Mouse (Mus musculus): Measurements from ENCODE around the gene Sh3d19. TPM values are rescaled to one million over a fixed set of nuclear protein-coding genes. Genes with fewer than 3 reads are reported as not detected.

The Sh3d19 gene
- polyA plus RNA-seq, 1 experiment from 2014 or later, result 12.1 TPM

DNA sequence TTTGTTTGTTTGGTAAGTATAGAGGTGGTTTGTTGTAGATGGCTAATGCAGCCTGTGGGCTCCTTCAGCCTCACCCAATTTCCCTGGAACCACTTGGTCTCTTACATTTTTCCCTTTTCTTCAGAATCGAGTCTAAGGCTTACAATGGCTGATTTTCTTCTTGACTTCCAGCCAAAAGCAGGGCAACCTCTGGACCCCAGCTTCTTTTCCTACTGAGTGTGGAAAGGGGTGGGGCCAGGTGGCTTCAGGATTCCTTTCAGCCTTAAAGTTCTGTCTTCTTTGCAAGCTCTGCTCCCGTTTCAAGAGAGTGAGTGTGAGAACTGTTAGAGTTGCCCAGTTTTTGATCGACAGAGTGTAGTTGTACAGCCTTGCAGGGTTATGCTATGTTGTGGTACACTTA, 40.9 kb downstream of the Sh3d19 start:
- ATAC-seq (ENCODE audit: low FRiP score) (no peak), DNase-seq (ENCODE audit: low spot score) (no peak)
- no peak overlapping the region for H3K4me3 ChIP-seq (ENCODE audit: low read depth, low read length)
- no peak overlapping the region for H3K9ac ChIP-seq (ENCODE audit: low read depth, low read length)
- H3K27ac ChIP-seq (ENCODE audit: low read depth, low read length), result no peak overlapping the region
- no peak overlapping the region for H3K4me2 ChIP-seq (replicated peaks; ENCODE audit: low read depth, low read length)
- no peaks in the 10 kb centered on the region for H3K36me3 ChIP-seq (ENCODE audit: control insufficient read depth, insufficient read depth, low read length)
- no peaks in the 10 kb centered on the region for H3K4me1 ChIP-seq (replicated peaks; ENCODE audit: control insufficient read depth, insufficient read depth, low read length)
- WGBS, result 72% methylated on average over 3 of the region's 3 CpGs
- no peaks in the 10 kb centered on the region for H3K9me3 ChIP-seq (ENCODE audit: control insufficient read depth, low read length)
- H3K27me3 ChIP-seq (ENCODE audit: control insufficient read depth, insufficient read depth, low read length), result no peaks in the 10 kb centered on the region

DNA sequence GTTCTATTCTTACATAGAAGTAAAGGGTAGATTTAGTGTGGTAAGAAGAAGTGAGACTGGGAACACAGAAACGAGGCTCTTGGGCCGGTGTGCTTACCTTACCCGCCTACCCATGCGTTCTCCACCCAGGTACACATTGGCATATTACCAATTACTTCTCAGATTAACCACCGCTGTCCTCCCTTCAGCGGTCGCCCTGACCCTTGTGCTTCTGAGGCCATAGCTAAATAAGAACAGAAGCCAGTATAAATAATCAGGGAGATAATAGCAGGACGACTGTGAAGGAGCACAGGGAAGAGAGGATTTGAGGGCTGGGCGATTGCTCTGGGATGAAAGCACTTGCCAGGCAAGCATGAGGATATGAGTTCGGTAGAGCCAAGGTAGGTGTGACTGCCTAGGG, 42.9 kb downstream of the Sh3d19 start:
- H3K9ac ChIP-seq (ENCODE audit: low read depth, low read length), result no peak overlapping the region
- no peaks in the 10 kb centered on the region for H3K4me1 ChIP-seq (replicated peaks; ENCODE audit: control insufficient read depth, insufficient read depth, low read length)
- 92% methylated on average over 10 of the region's 10 CpGs for WGBS
- no peak overlapping the region for H3K4me3 ChIP-seq (ENCODE audit: low read depth, low read length)
- H3K27ac ChIP-seq (ENCODE audit: low read depth, low read length), result no peak overlapping the region
- no peaks in the 10 kb centered on the region for H3K36me3 ChIP-seq (ENCODE audit: control insufficient read depth, insufficient read depth, low read length)
- no peak for ATAC-seq (ENCODE audit: low FRiP score)
- H3K4me2 ChIP-seq (replicated peaks; ENCODE audit: low read depth, low read length), result no peak overlapping the region
- H3K9me3 ChIP-seq (ENCODE audit: control insufficient read depth, low read length), result no peaks in the 10 kb centered on the region
- DNase-seq (ENCODE audit: low spot score), result no peak
- H3K27me3 ChIP-seq (ENCODE audit: control insufficient read depth, insufficient read depth, low read length), result no peaks in the 10 kb centered on the region

DNA sequence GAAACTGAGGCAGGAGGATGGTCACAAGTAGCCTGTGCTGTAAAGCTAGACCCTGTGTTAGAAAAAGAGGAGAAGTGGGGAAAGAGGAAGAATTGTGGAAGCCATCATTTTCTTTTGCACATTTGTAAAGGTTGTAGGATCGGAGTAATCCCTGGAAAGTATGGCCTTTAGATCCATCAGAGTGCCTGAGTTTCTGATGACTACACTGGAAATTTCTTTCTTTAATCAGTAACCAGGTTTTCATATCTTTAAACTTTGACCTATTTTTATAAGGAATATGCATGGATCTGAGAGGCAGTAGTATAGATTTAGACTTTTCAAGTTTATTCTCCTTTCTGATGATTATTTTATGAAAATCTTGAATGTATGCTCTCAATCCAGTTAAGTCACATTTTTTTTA, 46.1 kb downstream of the Sh3d19 start:
- no peaks in the 10 kb centered on the region for H3K9me3 ChIP-seq (ENCODE audit: control insufficient read depth, low read length)
- H3K4me2 ChIP-seq (replicated peaks; ENCODE audit: low read depth, low read length), result no peak overlapping the region
- DNase-seq (ENCODE audit: low spot score), result no peak
- H3K4me3 ChIP-seq (ENCODE audit: low read depth, low read length), result no peak overlapping the region
- no peak for ATAC-seq (ENCODE audit: low FRiP score)
- no peaks in the 10 kb centered on the region for H3K27me3 ChIP-seq (ENCODE audit: control insufficient read depth, insufficient read depth, low read length)
- no peak overlapping the region for H3K27ac ChIP-seq (ENCODE audit: low read depth, low read length)
- no peaks in the 10 kb centered on the region for H3K36me3 ChIP-seq (ENCODE audit: control insufficient read depth, insufficient read depth, low read length)
- H3K4me1 ChIP-seq (replicated peaks; ENCODE audit: control insufficient read depth, insufficient read depth, low read length), result no peaks in the 10 kb centered on the region
- H3K9ac ChIP-seq (ENCODE audit: low read depth, low read length), result no peak overlapping the region
- WGBS, result 94% methylated on average over 1 of the region's 1 CpGs

DNA sequence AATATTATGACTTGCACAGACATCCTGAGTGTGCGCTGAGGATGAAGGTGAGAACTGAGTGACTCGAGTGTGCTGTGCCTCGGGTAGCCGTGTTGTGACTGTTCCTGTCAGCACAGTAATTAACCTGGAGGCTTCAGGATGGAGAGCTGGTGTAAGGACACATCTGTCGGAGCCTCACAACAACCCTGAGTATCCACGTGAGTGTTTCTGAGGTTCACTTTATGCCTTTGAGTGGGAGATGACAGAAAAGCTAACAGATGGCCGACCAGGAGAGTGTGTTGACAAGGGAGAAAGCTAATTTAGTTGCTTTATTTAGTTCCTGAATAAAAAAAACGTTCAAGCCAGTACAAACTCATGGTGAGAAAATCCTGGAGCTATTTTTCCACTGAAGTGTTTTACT, 46.6 kb downstream of the Sh3d19 start:
- Histone ChIP-seq H3K27ac (ENCODE audit: low read depth, low read length) (no peak overlapping the region), H3K36me3 (ENCODE audit: control insufficient read depth, insufficient read depth, low read length) (no peaks in the 10 kb centered on the region), H3K4me3 (ENCODE audit: low read depth, low read length) (no peak overlapping the region), H3K4me2 (replicated peaks; ENCODE audit: low read depth, low read length) (no peak overlapping the region), H3K4me1 (replicated peaks; ENCODE audit: control insufficient read depth, insufficient read depth, low read length) (no peaks in the 10 kb centered on the region), H3K9ac (ENCODE audit: low read depth, low read length) (no peak overlapping the region), H3K9me3 (ENCODE audit: control insufficient read depth, low read length) (no peaks in the 10 kb centered on the region), H3K27me3 (ENCODE audit: control insufficient read depth, insufficient read depth, low read length) (no peaks in the 10 kb centered on the region)
- no peak for DNase-seq (ENCODE audit: low spot score)
- WGBS, result 77% methylated on average over 8 of the region's 8 CpGs
- ATAC-seq (ENCODE audit: low FRiP score), result no peak

DNA sequence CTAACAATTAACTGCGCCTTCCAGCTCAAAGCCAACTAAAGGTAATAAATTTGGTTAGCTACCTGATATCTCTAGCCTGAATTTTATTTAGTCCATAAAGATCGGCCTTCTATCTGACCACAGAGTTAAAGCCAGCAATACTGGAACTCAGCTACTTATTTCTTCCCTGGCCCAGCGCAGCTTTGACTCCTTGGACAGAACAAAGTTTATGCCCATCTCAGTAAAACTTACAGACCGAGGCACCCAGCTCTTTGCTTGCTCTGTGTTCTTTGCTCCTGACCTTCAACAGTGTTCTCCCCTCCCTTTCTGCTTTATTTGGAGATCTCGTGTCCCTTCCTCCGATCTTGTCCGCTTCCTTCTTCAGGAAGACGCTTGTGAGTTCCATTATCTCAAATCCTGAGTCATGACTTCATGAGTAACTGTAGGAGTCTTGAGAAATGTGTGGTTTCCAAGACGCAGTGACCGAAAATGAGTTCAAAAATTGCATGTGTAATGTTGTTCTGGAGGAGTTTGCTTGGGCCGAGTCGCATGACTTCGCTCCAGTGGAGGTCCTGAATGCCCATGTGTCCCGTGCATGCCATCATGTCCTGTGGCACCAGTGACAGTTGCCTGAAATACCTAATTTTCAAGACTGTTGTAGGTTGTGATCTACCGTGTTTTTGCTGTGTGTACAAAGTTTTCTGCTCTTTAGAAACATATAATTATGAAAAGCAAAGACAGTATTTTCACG, 50.2 kb downstream of the Sh3d19 start:
- H3K4me1 ChIP-seq (replicated peaks; ENCODE audit: control insufficient read depth, insufficient read depth, low read length), result no peaks in the 10 kb centered on the region
- H3K27me3 ChIP-seq (ENCODE audit: control insufficient read depth, insufficient read depth, low read length), result no peaks in the 10 kb centered on the region
- ATAC-seq (ENCODE audit: low FRiP score), result no peak
- H3K4me3 ChIP-seq (ENCODE audit: low read depth, low read length), result no peak overlapping the region
- no peak for DNase-seq (ENCODE audit: low spot score)
- no peaks in the 10 kb centered on the region for H3K9me3 ChIP-seq (ENCODE audit: control insufficient read depth, low read length)
- no peak overlapping the region for H3K27ac ChIP-seq (ENCODE audit: low read depth, low read length)
- H3K9ac ChIP-seq (ENCODE audit: low read depth, low read length), result no peak overlapping the region
- WGBS, result 91% methylated on average over 16 of the region's 16 CpGs
- H3K4me2 ChIP-seq (replicated peaks; ENCODE audit: low read depth, low read length), result no peak overlapping the region
- no peaks in the 10 kb centered on the region for H3K36me3 ChIP-seq (ENCODE audit: control insufficient read depth, insufficient read depth, low read length)

DNA sequence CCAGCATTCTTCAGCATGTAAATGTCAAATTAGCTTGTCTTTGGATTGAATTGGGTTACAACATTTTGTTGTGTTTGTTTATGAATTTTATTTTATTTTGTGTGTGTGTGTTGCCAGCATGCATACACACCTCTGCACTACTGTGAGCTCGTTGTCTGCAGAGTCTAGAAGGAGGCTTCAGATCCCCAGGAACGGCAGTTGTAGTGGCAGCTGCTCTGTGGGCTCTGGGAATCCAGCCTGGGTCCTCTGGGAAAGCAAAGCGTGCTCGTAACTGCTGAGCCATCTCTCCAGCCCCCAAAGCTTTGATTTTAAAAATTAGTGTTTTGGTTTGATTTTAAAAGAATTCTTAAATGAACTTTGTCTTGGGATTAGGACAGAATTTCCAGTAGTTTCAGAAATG, 50.7 kb downstream of the Sh3d19 start:
- Histone ChIP-seq H3K27ac (ENCODE audit: low read depth, low read length) (no peak overlapping the region), H3K9me3 (ENCODE audit: control insufficient read depth, low read length) (no peaks in the 10 kb centered on the region), H3K36me3 (ENCODE audit: control insufficient read depth, insufficient read depth, low read length) (no peaks in the 10 kb centered on the region), H3K4me2 (replicated peaks; ENCODE audit: low read depth, low read length) (no peak overlapping the region), H3K9ac (ENCODE audit: low read depth, low read length) (no peak overlapping the region), H3K27me3 (ENCODE audit: control insufficient read depth, insufficient read depth, low read length) (no peaks in the 10 kb centered on the region), H3K4me3 (ENCODE audit: low read depth, low read length) (no peak overlapping the region), H3K4me1 (replicated peaks; ENCODE audit: control insufficient read depth, insufficient read depth, low read length) (no peaks in the 10 kb centered on the region)
- DNase-seq (ENCODE audit: low spot score) (no peak), ATAC-seq (ENCODE audit: low FRiP score) (no peak)
- 83% methylated on average over 4 of the region's 4 CpGs for WGBS

DNA sequence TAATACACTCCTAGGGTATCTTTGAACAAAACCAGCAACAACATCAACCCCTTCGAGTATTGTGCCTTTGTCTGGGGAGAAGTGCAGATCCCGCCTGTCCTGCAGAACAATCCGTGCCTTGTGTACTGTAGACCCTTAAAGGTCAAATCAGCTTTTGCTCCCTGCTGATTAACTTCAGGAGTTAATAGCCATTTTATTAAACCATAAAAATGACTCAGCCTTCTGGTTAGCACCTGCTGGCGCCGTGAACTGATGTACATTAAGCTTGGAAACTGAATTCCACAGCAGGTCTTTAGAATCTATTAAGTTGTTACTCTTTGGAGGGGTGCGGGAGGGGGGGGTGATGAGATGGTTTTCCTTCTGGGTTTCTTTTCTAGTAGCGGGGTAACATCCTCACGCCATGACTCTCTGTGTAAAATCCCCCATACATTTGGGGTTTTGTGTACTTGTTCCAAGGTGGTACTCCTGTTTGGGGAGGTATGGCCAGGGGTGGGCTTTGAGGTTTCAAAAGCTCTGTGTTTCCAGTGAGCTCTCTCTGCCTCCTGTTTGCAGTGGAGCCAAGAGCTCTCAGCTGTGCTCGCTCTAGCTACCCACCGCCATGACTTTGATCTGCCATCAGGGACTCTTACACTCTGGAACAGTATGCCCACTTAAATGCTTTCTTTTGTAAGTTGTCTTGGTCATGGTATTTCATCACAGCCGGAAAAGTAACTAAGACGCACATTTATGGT, 53.3 kb downstream of the Sh3d19 start:
- DNase-seq (ENCODE audit: low spot score) (no peak), ATAC-seq (ENCODE audit: low FRiP score) (no peak)
- Histone ChIP-seq H3K9ac (ENCODE audit: low read depth, low read length) (no peak overlapping the region), H3K4me3 (ENCODE audit: low read depth, low read length) (no peak overlapping the region), H3K9me3 (ENCODE audit: control insufficient read depth, low read length) (no peaks in the 10 kb centered on the region), H3K36me3 (ENCODE audit: control insufficient read depth, insufficient read depth, low read length) (no peaks in the 10 kb centered on the region), H3K4me2 (replicated peaks; ENCODE audit: low read depth, low read length) (no peak overlapping the region), H3K27ac (ENCODE audit: low read depth, low read length) (no peak overlapping the region), H3K4me1 (replicated peaks; ENCODE audit: control insufficient read depth, insufficient read depth, low read length) (no peaks in the 10 kb centered on the region), H3K27me3 (ENCODE audit: control insufficient read depth, insufficient read depth, low read length) (no peaks in the 10 kb centered on the region)
- 91% methylated on average over 12 of the region's 12 CpGs for whole genome bisulfite sequencing

DNA sequence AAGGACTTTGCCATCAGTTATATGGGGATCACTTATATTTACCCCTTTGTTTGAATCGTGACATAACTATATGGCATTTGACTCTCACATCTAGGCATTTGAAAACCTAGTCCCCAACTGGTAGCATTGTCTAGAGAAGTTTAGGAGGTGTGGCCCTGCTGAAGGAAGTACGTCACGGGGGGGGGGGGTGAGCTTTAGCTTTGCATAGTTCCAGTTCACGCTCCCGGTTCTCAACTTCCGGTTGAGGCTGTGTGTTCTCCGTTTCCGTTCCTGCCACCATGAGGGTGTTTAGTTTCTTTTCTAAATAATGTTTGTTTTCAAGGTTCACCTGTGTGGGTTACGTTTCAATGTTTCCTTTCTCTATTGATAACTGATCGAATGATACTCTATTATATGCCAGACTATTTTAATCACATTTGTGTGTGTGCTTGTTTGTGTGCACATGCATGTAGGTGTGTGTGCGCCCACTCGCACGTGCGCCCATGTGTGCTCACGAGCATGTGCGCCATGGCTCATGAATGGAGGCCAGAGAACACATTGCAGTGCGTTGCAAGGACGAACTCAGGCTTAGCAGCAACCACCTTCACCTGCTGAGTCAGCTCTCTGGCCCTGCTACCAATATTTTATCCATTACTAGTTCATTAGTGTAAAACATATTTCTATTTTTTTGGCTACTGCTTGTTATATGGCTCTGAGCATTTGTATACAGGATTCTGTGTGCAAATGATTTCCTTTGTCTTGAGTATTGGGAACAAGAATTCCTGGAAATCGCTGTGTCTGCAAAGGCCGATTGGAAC, 54.6 kb downstream of the Sh3d19 start:
- H3K36me3 ChIP-seq (ENCODE audit: control insufficient read depth, insufficient read depth, low read length), result no peaks in the 10 kb centered on the region
- no peak overlapping the region for H3K4me2 ChIP-seq (replicated peaks; ENCODE audit: low read depth, low read length)
- 96% methylated on average over 20 of the region's 20 CpGs for WGBS

More for the DNA sequence above, 54.6 kb downstream of the Sh3d19 start:
- H3K4me1 ChIP-seq (replicated peaks; ENCODE audit: control insufficient read depth, insufficient read depth, low read length), result no peaks in the 10 kb centered on the region
- H3K9ac ChIP-seq (ENCODE audit: low read depth, low read length), result no peak overlapping the region
- no peaks in the 10 kb centered on the region for H3K27me3 ChIP-seq (ENCODE audit: control insufficient read depth, insufficient read depth, low read length)
- ATAC-seq (ENCODE audit: low FRiP score), result no peak
- no peak overlapping the region for H3K27ac ChIP-seq (ENCODE audit: low read depth, low read length)
- no peaks in the 10 kb centered on the region for H3K9me3 ChIP-seq (ENCODE audit: control insufficient read depth, low read length)
- DNase-seq (ENCODE audit: low spot score), result no peak
- no peak overlapping the region for H3K4me3 ChIP-seq (ENCODE audit: low read depth, low read length)
